Mouse (Mus musculus) thymus, adult 2 months (tissue): ENCODE results near the gene Dag1. TPM values are rescaled to one million over a fixed set of nuclear protein-coding genes. Genes with fewer than 3 reads are reported as not detected.

ENCODE experiments used
- DNase-seq: peaks from one replicate; pipeline ENCODE4 v3.0.0; 2021
- H3K27ac ChIP-seq: fragments of 200-500 bp; 2 replicates; pipeline ENCODE4 v1.5.1; 2012; ENCODE audit warnings: low read length, control low read depth; ENCODE audit not compliant: control insufficient read depth, insufficient read depth
- H3K27me3 ChIP-seq: fragments of 200-500 bp; 2 replicates; pipeline ENCODE4 v1.6.1; 2012; ENCODE audit warnings: mild to moderate bottlenecking, low read length, moderate library complexity, mixed read lengths; ENCODE audit not compliant: control insufficient read depth, insufficient read depth
- H3K36me3 ChIP-seq: fragments of 200-500 bp; 2 replicates; pipeline ENCODE4 v1.6.1; 2012; ENCODE audit warnings: mild to moderate bottlenecking, low read length, moderate library complexity; ENCODE audit not compliant: control insufficient read depth, insufficient read depth
- H3K4me1 ChIP-seq: fragments of 200-500 bp; replicated peaks from 2 replicates; pipeline ENCODE4 v1.6.1; 2012; ENCODE audit warnings: low read length; ENCODE audit not compliant: control insufficient read depth, insufficient read depth
- H3K4me3 ChIP-seq: fragments of 200-500 bp; 2 replicates; pipeline ENCODE4 v1.5.1; 2012; ENCODE audit warnings: mild to moderate bottlenecking, low read length, control low read depth, moderate library complexity; ENCODE audit not compliant: control insufficient read depth, insufficient read depth
- CTCF ChIP-seq: fragments of 200-500 bp; IDR thresholded peaks from 2 replicates; pipeline ENCODE4 v1.5.1; 2012; ENCODE audit warnings: mild to moderate bottlenecking, control low read depth, low read length, moderate library complexity, borderline replicate concordance; ENCODE audit not compliant: control insufficient read depth, poor library complexity, insufficient read depth; ENCODE audit errors: extremely low read depth
- POLR2A ChIP-seq: fragments of 200-500 bp; IDR thresholded peaks from 2 replicates; pipeline ENCODE4 v1.6.1; 2012; ENCODE audit warnings: mild to moderate bottlenecking, low read length, control low read depth, moderate library complexity; ENCODE audit not compliant: control insufficient read depth, poor library complexity, insufficient read depth; ENCODE audit errors: extremely low read depth
- WGBS: fragments of 180-500 bp; shearing (Covaris S2); methylation state at CpG from one replicate; pipeline ENCODE4 v1.1.7; 2018; 5-methylcytosine and 5-hydroxymethylcytosine counted together
- polyA plus RNA-seq: library from polyadenylated mRNA; depleted of rRNA; stranded (reverse); fragments of >200 nt; gene quantifications from 2 replicates; pipeline ENCODE4 v1.2.3, GENCODE M21; 2012

Gene Dag1
- polyA plus RNA-seq, 1 experiment: 27.0 TPM

- H3K36me3 ChIP-seq: no peaks in the 10 kb centered on the region
- peaks cover 10% of the 10 kb centered on the region for H3K4me1 ChIP-seq
- peak; percentile 53 for DNase-seq
- H3K27me3 ChIP-seq: no peaks in the 10 kb centered on the region
- H3K4me3 ChIP-seq: peak overlapping the region; percentile 64
- TF ChIP-seq POLR2A (no peak), CTCF (no peak)
- WGBS: under 1% methylated on average over 61 of the region's 62 CpGs
- H3K27ac ChIP-seq: no peak overlapping the region
Measured at GRCm38 (mm10) chr9:108263131-108263681, 552 bp downstream of the Dag1 start.

- Histone ChIP-seq H3K36me3 (no peaks in the 10 kb centered on the region), H3K27me3 (no peaks in the 10 kb centered on the region), H3K4me3 (no peak overlapping the region; the same call in 1 of the 2 replicates), H3K4me1 (peaks cover 10% of the 10 kb centered on the region), H3K27ac (no peak overlapping the region)
- WGBS: 73% methylated on average over 11 of the region's 11 CpGs
- TF ChIP-seq CTCF: no peak
- TF ChIP-seq POLR2A: no peak
- no peak for DNase-seq
Measured at GRCm38 (mm10) chr9:108262494-108263049, 1.2 kb downstream of the Dag1 start.

- Histone ChIP-seq H3K4me3 (no peak overlapping the region), H3K4me1 (peaks cover 10% of the 10 kb centered on the region), H3K27ac (no peak overlapping the region), H3K36me3 (no peaks in the 10 kb centered on the region), H3K27me3 (no peaks in the 10 kb centered on the region)
- WGBS: 94% methylated on average over 7 of the region's 7 CpGs
- DNase-seq: no peak
- no peak for TF ChIP-seq CTCF
Measured at GRCm38 (mm10) chr9:108261865-108262264, 1.9 kb downstream of the Dag1 start.

GRCm38 (mm10) chr9:108260526-108260925 lies 3.2 kb downstream of the Dag1 start:
- DNase-seq: no peak
- WGBS: 87% methylated on average over 4 of the region's 4 CpGs
- no peak overlapping the region for H3K27ac ChIP-seq
- peaks cover 7% of the 10 kb centered on the region; the same call in 1 of the 2 replicates for H3K4me1 ChIP-seq
- no peak for TF ChIP-seq CTCF
- TF ChIP-seq POLR2A: no peak
- no peaks in the 10 kb centered on the region for H3K36me3 ChIP-seq
- no peak overlapping the region for H3K4me3 ChIP-seq
- no peaks in the 10 kb centered on the region for H3K27me3 ChIP-seq

GRCm38 (mm10) chr9:108252766-108253165 lies 11.0 kb downstream of the Dag1 start:
- H3K27ac ChIP-seq: no peak overlapping the region
- peaks cover 10% of the 10 kb centered on the region for H3K36me3 ChIP-seq
- TF ChIP-seq POLR2A (no peak), CTCF (no peak)
- H3K4me1 ChIP-seq: no peaks in the 10 kb centered on the region
- no peaks in the 10 kb centered on the region for H3K27me3 ChIP-seq
- no peak for DNase-seq
- WGBS: 97% methylated on average over 7 of the region's 7 CpGs
- H3K4me3 ChIP-seq: no peak overlapping the region

GRCm38 (mm10) chr9:108251877-108252276 lies 11.9 kb downstream of the Dag1 start:
- no peaks in the 10 kb centered on the region for H3K27me3 ChIP-seq
- no peak overlapping the region for H3K27ac ChIP-seq
- 98% methylated on average over 6 of the region's 6 CpGs for WGBS
- DNase-seq: no peak
- H3K4me3 ChIP-seq: no peak overlapping the region
- peaks cover 10% of the 10 kb centered on the region for H3K36me3 ChIP-seq
- TF ChIP-seq POLR2A (no peak), CTCF (no peak)
- no peaks in the 10 kb centered on the region for H3K4me1 ChIP-seq

- DNase-seq: no peak
- Histone ChIP-seq H3K27me3 (no peaks in the 10 kb centered on the region), H3K4me3 (no peak overlapping the region), H3K27ac (no peak overlapping the region), H3K4me1 (no peaks in the 10 kb centered on the region), H3K36me3 (peaks cover 10% of the 10 kb centered on the region)
- TF ChIP-seq CTCF (no peak), POLR2A (no peak)
- 89% methylated on average over 5 of the region's 5 CpGs for WGBS
Measured at GRCm38 (mm10) chr9:108248957-108249356, 14.8 kb downstream of the Dag1 start.
